Mouse (Mus musculus) stomach, embryonic 16.5 days (tissue): ENCODE results near the gene Ggt5. TPM values are rescaled to one million over a fixed set of nuclear protein-coding genes. Genes with fewer than 3 reads are reported as not detected.
A peak's percentile ranks its signal among the peaks of the same experiment; 100 is the strongest.
"Not testable (repeated sequence)": the region's sequence is repeated elsewhere in the genome, so short reads cannot be mapped to it uniquely, and the experiment has no call there.

ENCODE experiments used
- ATAC-seq: fragments of 200-750 bp; cut with Nextera tagmentation; 2 replicates; pipeline ENCODE4 v1.8.0; 2017; ENCODE audit warnings: moderate number of reproducible peaks, moderate TSS enrichment; ENCODE audit not compliant: insufficient read depth, low FRiP score
- H3K27ac ChIP-seq: fragments of 300-500 bp; sonication (generic); 2 replicates; pipeline ENCODE4 v1.5.1; 2014; ENCODE audit warnings: low read length
- H3K27me3 ChIP-seq: fragments of 300-500 bp; sonication (generic); 2 replicates; pipeline ENCODE4 v1.6.1; 2014; ENCODE audit warnings: low read length, control low read depth, mixed read lengths; ENCODE audit not compliant: control insufficient read depth, insufficient read depth
- H3K36me3 ChIP-seq: fragments of 300-500 bp; sonication (generic); 2 replicates; pipeline ENCODE4 v1.6.1; 2014; ENCODE audit warnings: low read length; ENCODE audit not compliant: control insufficient read depth, insufficient read depth
- H3K4me1 ChIP-seq: fragments of 300-500 bp; sonication (generic); 2 replicates; pipeline ENCODE4 v1.6.1; 2014; ENCODE audit warnings: low read length, control low read depth, mixed read lengths; ENCODE audit not compliant: control insufficient read depth, insufficient read depth
- H3K4me2 ChIP-seq: fragments of 300-500 bp; sonication (generic); 2 replicates; pipeline ENCODE4 v1.6.1; 2014; ENCODE audit warnings: low read depth, low read length, mixed read lengths
- H3K4me3 ChIP-seq: fragments of 300-500 bp; sonication (generic); replicated peaks from 2 replicates; pipeline ENCODE4 v1.5.1; 2014; ENCODE audit warnings: mild to moderate bottlenecking, low read length
- H3K9ac ChIP-seq: fragments of 300-500 bp; sonication (generic); 2 replicates; pipeline ENCODE4 v1.6.1; 2014; ENCODE audit warnings: low read length
- H3K9me3 ChIP-seq: fragments of 300-500 bp; sonication (generic); replicated peaks from 2 replicates; pipeline ENCODE4 v1.6.1; 2016; ENCODE audit warnings: low read length, control low read depth; ENCODE audit not compliant: control insufficient read depth
- WGBS: fragments of 180-500 bp; shearing (Covaris S2); extraction: QIAGEN DNeasy Blood & Tissue Kit; methylation state at CpG from one replicate; pipeline ENCODE4 v1.1.7; 2014; 5-methylcytosine and 5-hydroxymethylcytosine counted together
- polyA plus RNA-seq: library from polyadenylated mRNA; unstranded; fragments of >200 nt; fragmentation: Nextera tagmentation; extraction: Ambion mirVana; gene quantifications from 2 replicates; pipeline ENCODE4 v1.2.1, GENCODE M21; 2015

Ggt5 gene
- polyA plus RNA-seq, 1 experiment from 2014 or later = 6.5 TPM

GRCm38 (mm10) chr10:75565436-75565835 is 23.7 kb upstream of the Ggt5 start:
- Histone ChIP-seq H3K4me3 (no peak overlapping the region), H3K36me3 (no peaks in the 10 kb centered on the region), H3K4me2 (no peak overlapping the region), H3K27me3 (peaks cover 14% of the 10 kb centered on the region), H3K27ac (peak overlapping the region; percentile 23; the same call in 1 of the 2 replicates), H3K9ac (no peak overlapping the region), H3K9me3 (no peaks in the 10 kb centered on the region), H3K4me1 (peaks cover 3% of the 10 kb centered on the region)
- ATAC-seq = peak; percentile 23; the same call in 1 of the 2 replicates
- 58% methylated on average over 6 of the region's 6 CpGs for WGBS

- no peak overlapping the region for H3K9ac ChIP-seq
- no peak overlapping the region for H3K4me2 ChIP-seq
Observed at GRCm38 (mm10) chr10:75565906-75566305, 23.2 kb upstream of the Ggt5 start.

GRCm38 (mm10) chr10:75566321-75566720 is 22.8 kb upstream of the Ggt5 start:
- H3K4me2 ChIP-seq = no peak overlapping the region
- no peak overlapping the region for H3K9ac ChIP-seq
- H3K36me3 ChIP-seq = no peaks in the 10 kb centered on the region
- ATAC-seq = no peak
- peaks cover 5% of the 10 kb centered on the region for H3K27me3 ChIP-seq
- H3K4me3 ChIP-seq = no peak overlapping the region
- H3K4me1 ChIP-seq = peaks cover 3% of the 10 kb centered on the region; the same call in 1 of the 2 replicates
- 0 out of 2 replicates have a peak overlapping the region, but pooled peaks have one; percentile 42 for H3K27ac ChIP-seq
- 74% methylated on average over 5 of the region's 5 CpGs for WGBS
- no peaks in the 10 kb centered on the region for H3K9me3 ChIP-seq

More at GRCm38 (mm10) chr10:75565906-75566305, 23.2 kb upstream of the Ggt5 start:
- H3K27ac ChIP-seq = peak overlapping the region; percentile 42; the same call in 1 of the 2 replicates
- peaks cover 9% of the 10 kb centered on the region for H3K27me3 ChIP-seq
- no peak overlapping the region for H3K4me3 ChIP-seq
- WGBS = 60% methylated on average over 7 of the region's 7 CpGs
- H3K36me3 ChIP-seq = no peaks in the 10 kb centered on the region
- no peaks in the 10 kb centered on the region for H3K9me3 ChIP-seq
- H3K4me1 ChIP-seq = peaks cover 3% of the 10 kb centered on the region; the same call in 1 of the 2 replicates
- ATAC-seq = peak; percentile 34; the same call in 1 of the 2 replicates

GRCm38 (mm10) chr10:75566765-75567164 is 22.4 kb upstream of the Ggt5 start:
- not testable (repeated sequence) for H3K4me3 ChIP-seq, H3K9ac ChIP-seq, H3K4me1 ChIP-seq, H3K4me2 ChIP-seq, H3K27me3 ChIP-seq, H3K27ac ChIP-seq, H3K9me3 ChIP-seq, ATAC-seq, H3K36me3 ChIP-seq
- WGBS = 78% methylated on average over 2 of the region's 2 CpGs

- H3K27me3 ChIP-seq = no peaks in the 10 kb centered on the region
- no peaks in the 10 kb centered on the region for H3K9me3 ChIP-seq
- H3K27ac ChIP-seq = no peak overlapping the region
- peaks cover 3% of the 10 kb centered on the region; the same call in 1 of the 2 replicates for H3K4me1 ChIP-seq
- no peak overlapping the region for H3K4me3 ChIP-seq
- H3K36me3 ChIP-seq = no peaks in the 10 kb centered on the region
- WGBS = 33% methylated on average over 5 of the region's 5 CpGs
- no peak overlapping the region for H3K9ac ChIP-seq
- no peak overlapping the region; the same call in 1 of the 2 replicates for H3K4me2 ChIP-seq
- no peak for ATAC-seq
Observed at GRCm38 (mm10) chr10:75568029-75568428, 21.1 kb upstream of the Ggt5 start.

DNA sequence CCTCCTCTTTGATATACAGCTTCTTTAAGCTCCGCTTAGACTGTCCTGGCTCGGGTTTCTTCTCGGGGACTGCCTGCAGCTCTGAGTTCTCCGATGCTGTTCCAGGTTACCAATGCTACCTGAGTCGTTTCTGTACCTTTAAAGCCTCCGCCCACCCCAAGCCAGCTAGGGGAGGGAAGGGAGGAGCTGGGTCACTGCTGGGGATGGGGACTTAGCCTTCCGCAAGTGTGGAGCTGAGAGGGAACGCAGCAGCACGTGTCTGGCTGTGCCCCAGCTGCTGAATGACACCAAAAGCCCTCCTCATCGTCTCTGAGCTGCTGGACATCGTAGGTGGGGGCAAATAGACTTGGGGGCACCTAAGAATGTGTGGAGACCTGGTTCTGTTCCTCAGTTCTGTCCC is 20.7 kb upstream of the Ggt5 start:
- 9% methylated on average over 11 of the region's 11 CpGs for WGBS
- Histone ChIP-seq H3K9ac (peak overlapping the region; percentile 26; the same call in 1 of the 2 replicates), H3K27ac (no peak overlapping the region), H3K4me2 (peak overlapping the region; percentile 40), H3K36me3 (no peaks in the 10 kb centered on the region), H3K9me3 (no peaks in the 10 kb centered on the region), H3K27me3 (no peaks in the 10 kb centered on the region), H3K4me3 (peak overlapping the region; percentile 25), H3K4me1 (peaks cover 3% of the 10 kb centered on the region; the same call in 1 of the 2 replicates)
- 0 out of 2 replicates have a peak, but pooled peaks have one; percentile 21 for ATAC-seq

GRCm38 (mm10) chr10:75568851-75569250 is 20.3 kb upstream of the Ggt5 start:
- no peak overlapping the region for H3K27ac ChIP-seq
- WGBS = 25% methylated on average over 4 of the region's 4 CpGs
- no peaks in the 10 kb centered on the region for H3K27me3 ChIP-seq
- peaks cover 3% of the 10 kb centered on the region; the same call in 1 of the 2 replicates for H3K4me1 ChIP-seq
- H3K9me3 ChIP-seq = no peaks in the 10 kb centered on the region
- H3K4me2 ChIP-seq = peak overlapping the region; percentile 40
- ATAC-seq = no peak
- H3K4me3 ChIP-seq = peak overlapping the region; percentile 25
- 0 out of 2 replicates have a peak overlapping the region, but pooled peaks have one; percentile 26 for H3K9ac ChIP-seq
- H3K36me3 ChIP-seq = no peaks in the 10 kb centered on the region

DNA sequence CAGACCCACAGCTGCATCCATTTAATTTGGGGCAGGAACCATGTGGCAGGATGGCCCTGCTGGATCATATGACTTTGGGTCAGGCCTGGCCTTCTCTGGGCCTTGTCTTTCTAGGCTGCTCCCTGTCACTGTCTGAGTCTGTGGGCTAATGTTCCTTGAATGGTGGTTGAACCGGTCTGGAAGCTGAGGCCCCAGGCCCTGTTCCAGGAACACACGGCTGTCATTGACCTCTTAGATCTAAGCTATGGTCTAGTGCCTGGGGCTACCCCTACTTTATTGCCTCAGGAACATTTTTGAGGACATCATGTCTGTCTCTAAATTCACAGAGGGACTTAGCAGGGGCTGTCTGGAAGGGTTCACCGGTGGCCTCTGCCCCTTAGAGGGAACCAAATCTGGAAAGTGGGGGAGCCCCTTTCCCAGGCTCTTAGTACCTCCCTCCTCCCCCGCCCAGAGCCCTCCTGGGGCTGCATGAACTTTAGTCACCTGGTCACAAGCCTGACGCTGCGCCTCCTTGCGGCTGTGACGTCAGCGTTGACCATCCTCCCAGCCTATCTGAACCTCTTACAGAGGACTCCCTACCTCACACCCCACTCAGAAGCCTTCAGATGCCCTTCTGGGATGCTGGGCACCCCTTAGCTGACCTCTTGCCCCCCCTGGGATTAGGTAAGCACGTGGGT is 18.0 kb upstream of the Ggt5 start:
- Histone ChIP-seq H3K4me1 (no peaks in the 10 kb centered on the region; the same call in 1 of the 2 replicates), H3K27me3 (no peaks in the 10 kb centered on the region), H3K27ac (no peak overlapping the region), H3K4me3 (no peak overlapping the region), H3K9ac (no peak overlapping the region), H3K36me3 (no peaks in the 10 kb centered on the region), H3K9me3 (no peaks in the 10 kb centered on the region), H3K4me2 (no peak overlapping the region)
- WGBS = 39% methylated on average over 10 of the region's 10 CpGs
- ATAC-seq = no peak

DNA sequence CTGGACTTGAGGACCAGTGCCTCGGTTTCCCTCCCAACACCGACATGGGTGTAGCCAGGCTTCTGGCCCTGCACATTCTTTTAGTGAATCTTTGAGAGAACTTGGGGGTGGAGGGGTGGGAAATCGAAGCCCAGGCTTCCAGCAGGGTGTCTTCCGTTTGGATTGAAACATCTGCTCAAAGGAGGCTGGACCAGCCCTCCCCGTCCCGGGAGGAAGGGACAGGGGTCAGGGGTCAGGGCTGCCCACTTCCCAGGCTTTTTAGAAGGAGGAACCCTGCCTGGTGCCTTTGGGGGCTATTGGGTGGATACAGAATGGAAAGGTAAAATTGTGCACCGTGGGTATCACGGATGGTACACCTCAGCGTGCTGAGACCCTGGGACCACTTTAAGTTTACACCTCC is 17.2 kb upstream of the Ggt5 start:
- no peak overlapping the region for H3K4me2 ChIP-seq
- H3K9me3 ChIP-seq = no peaks in the 10 kb centered on the region
- no peak for ATAC-seq
- no peak overlapping the region for H3K9ac ChIP-seq
- H3K27ac ChIP-seq = no peak overlapping the region
- WGBS = 52% methylated on average over 9 of the region's 9 CpGs
- H3K36me3 ChIP-seq = no peaks in the 10 kb centered on the region
- H3K27me3 ChIP-seq = no peaks in the 10 kb centered on the region
- H3K4me1 ChIP-seq = no peaks in the 10 kb centered on the region; the same call in 1 of the 2 replicates
- H3K4me3 ChIP-seq = no peak overlapping the region
